Mouse (Mus musculus): Measurements from ENCODE around the gene Hdhd5. TPM values are rescaled to one million over a fixed set of nuclear protein-coding genes. Genes with fewer than 3 reads are reported as not detected.

Gene Hdhd5
- polyA plus RNA-seq, 1 experiment from 2014 or later = 26.6 TPM

DNA sequence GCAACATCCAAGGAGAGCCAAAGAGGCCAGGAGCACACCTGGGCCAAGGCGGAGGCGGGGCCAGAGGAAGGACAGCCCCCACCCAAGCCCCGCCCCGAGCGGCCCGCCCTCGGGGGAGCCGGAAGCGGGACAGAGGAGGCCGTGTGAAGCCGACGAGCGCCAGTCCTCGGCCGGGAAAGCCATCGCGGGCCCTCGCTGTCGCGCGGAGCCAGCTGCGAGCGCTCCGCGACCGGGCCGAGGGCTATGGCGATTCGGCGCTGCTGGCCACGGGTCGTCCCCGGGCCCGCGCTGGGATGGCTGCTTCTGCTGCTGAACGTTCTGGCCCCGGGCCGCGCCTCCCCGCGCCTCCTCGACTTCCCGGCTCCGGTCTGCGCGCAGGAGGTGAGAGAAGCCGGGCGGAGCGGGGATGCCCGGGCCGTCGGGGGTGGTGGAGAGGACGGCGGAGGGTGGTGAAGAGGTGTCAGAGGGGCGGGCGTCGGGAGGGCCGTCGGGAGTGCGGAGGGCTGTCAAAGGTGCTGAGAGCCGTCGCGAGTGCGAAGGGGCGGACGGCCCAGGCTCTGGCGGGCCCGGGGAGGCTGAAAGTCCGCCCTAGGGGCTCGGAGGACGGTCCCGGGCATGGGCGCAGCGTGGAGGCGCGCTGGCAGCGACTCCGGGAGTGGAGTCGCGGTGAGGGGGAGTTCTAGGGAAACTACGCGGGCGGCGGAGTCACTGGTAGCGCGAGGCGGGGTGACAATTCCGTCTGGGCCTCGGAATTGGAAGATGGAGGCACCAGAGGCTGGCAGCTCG, 67.8 kb downstream of the Hdhd5 start, which contains the start of gene Il17ra:
Gene Il17ra (plus strand): TSS at position 162 of the 786 bp plus-strand sequence.
- no peaks in the 10 kb centered on the region for H3K27me3 ChIP-seq
- ChIA-PET POLR2A (no interaction called here), CTCF (interaction anchor here (1.1 kb wide), 2 partner anchors 21 to 23 kb away, joined by 3 to 4 read pairs; no protein-coding TSS in a partner anchor)
- in situ Hi-C loops (cut with MboI; ENCODE audit: low pct_unique_long_range_greater_than_20kb) = no loop called here
- ATAC-seq = peak; percentile 75
- TF ChIP-seq CTCF (IDR thresholded peaks at IDR 0.05) = no peak
- DNase-seq (ENCODE audit: low read depth, low spot score) = no peak

DNA sequence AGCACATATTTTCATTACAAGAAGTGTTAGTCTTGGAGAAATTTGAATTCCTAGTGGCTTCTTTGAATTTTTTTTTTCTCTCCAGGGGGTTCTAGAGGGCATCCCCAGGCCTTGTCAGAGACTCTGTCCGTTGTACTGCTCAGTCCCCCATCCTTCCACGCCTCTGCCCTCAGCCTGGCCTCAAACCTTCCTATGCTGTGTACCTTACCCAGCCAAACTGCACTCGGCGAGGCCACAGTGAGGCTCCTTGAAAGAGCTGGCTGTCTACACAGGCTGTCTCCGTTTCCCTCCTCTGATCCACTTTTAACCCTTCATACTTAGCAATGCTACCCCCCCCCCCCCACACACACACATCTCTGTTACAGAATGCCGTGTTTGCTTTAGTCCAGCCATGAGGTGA, 68.9 kb downstream of the Hdhd5 start:
- no peak for ATAC-seq
- POLR2A ChIA-PET = no interaction called here
- DNase-seq (ENCODE audit: low read depth, low spot score) = no peak
- in situ Hi-C loops (cut with MboI; ENCODE audit: low pct_unique_long_range_greater_than_20kb) = no loop called here
- no peak for TF ChIP-seq CTCF (IDR thresholded peaks at IDR 0.05)
- H3K27me3 ChIP-seq = no peaks in the 10 kb centered on the region
- CTCF ChIA-PET = interaction anchor here (1.1 kb wide), 2 partner anchors 20 to 24 kb away, joined by 3 to 4 read pairs; no protein-coding TSS in a partner anchor

DNA sequence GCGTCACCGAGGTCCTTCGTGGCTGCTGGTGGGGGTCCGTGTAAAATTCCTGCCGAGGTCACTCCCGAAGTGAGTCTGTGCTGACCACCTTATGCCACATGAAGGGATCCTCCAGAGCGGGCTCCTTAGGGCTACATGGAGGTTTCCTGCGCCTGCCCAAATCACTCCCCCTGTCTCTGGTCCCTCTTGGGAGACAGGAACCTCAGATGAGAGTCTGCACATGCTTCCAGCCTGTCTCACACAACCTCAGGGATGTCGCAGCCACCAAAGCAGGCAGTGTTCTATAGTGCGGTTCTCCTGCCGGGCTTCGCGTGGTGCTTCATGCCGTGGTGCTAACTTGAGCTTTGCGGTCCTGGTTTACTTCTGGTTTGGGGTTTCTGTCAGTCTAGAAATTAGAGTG, 69.9 kb downstream of the Hdhd5 start:
- ChIA-PET CTCF (interaction anchor here (1.1 kb wide), 1 partner anchor 22 kb away, joined by 3 read pairs; no protein-coding TSS in a partner anchor), POLR2A (no interaction called here)
- DNase-seq (ENCODE audit: low read depth, low spot score) = no peak
- no peak for ATAC-seq
- in situ Hi-C loops (cut with MboI; ENCODE audit: low pct_unique_long_range_greater_than_20kb) = no loop called here
- no peak for TF ChIP-seq CTCF (IDR thresholded peaks at IDR 0.05)
- no peaks in the 10 kb centered on the region for H3K27me3 ChIP-seq

Other genes starting within 250 kb of the Hdhd5 start
- 1.1 TPM for gene D330020A13Rik, start 237.0 kb downstream of the Hdhd5 start, polyA plus RNA-seq (2021)
- 5.3 TPM for gene B4galnt3, start 236.8 kb downstream of the Hdhd5 start, polyA plus RNA-seq (2021)
- 41.4 TPM for gene Kdm5a, start 167.2 kb downstream of the Hdhd5 start, polyA plus RNA-seq (2021)
- gene Ccdc77, start 166.9 kb downstream of the Hdhd5 start, polyA plus RNA-seq (2021) = 12.4 TPM
- 16.3 TPM for gene Il17ra, start 68.1 kb downstream of the Hdhd5 start, polyA plus RNA-seq (2021)
- 0.51 TPM for gene Tmem121b, start 37.5 kb downstream of the Hdhd5 start, polyA plus RNA-seq (2021)
- gene Cecr2, start 135.1 kb upstream of the Hdhd5 start, polyA plus RNA-seq (2021) = 2.7 TPM
- 0.19 TPM for gene Slc25a18, start 242.3 kb upstream of the Hdhd5 start, polyA plus RNA-seq (2021)

All from Patski (cell line).